Mouse (Mus musculus) hindbrain, embryonic 16.5 days (tissue): ENCODE data around the gene Mrps27. TPM values are rescaled to one million over a fixed set of nuclear protein-coding genes. Genes with fewer than 3 reads are reported as not detected.
A peak's percentile ranks its signal among the peaks of the same experiment; 100 is the strongest.

ENCODE experiments used
- ATAC-seq: fragments of 200-750 bp; cut with Nextera tagmentation; 2 replicates; pipeline ENCODE4 v1.8.0; 2017; ENCODE audit warnings: moderate TSS enrichment, moderate library complexity
- H3K27ac ChIP-seq: fragments of 300-500 bp; sonication (generic); 2 replicates; pipeline ENCODE4 v1.5.1; 2014; ENCODE audit warnings: low read depth, mild to moderate bottlenecking, control low read depth, low read length, moderate library complexity
- H3K27me3 ChIP-seq: fragments of 300-500 bp; sonication (generic); replicated peaks from 2 replicates; pipeline ENCODE4 v1.6.1; 2014; ENCODE audit warnings: low read length; ENCODE audit not compliant: control insufficient read depth, insufficient read depth
- H3K36me3 ChIP-seq: fragments of 300-500 bp; sonication (generic); 2 replicates; pipeline ENCODE4 v1.6.1; 2014; ENCODE audit warnings: mild to moderate bottlenecking, low read length, moderate library complexity, mixed read lengths; ENCODE audit not compliant: control insufficient read depth, insufficient read depth
- H3K4me1 ChIP-seq: fragments of 300-500 bp; sonication (generic); 2 replicates; pipeline ENCODE4 v1.6.1; 2014; ENCODE audit warnings: low read depth, low read length; ENCODE audit not compliant: control insufficient read depth, insufficient read depth
- H3K4me2 ChIP-seq: fragments of 300-500 bp; sonication (generic); 2 replicates; pipeline ENCODE4 v1.6.1; 2014; ENCODE audit warnings: mild to moderate bottlenecking, low read length, control low read depth, moderate library complexity
- H3K4me3 ChIP-seq: fragments of 300-500 bp; sonication (generic); 2 replicates; pipeline ENCODE4 v1.5.1; 2014; ENCODE audit warnings: mild to moderate bottlenecking, low read length, control low read depth, moderate library complexity
- H3K9ac ChIP-seq: fragments of 300-500 bp; sonication (generic); 2 replicates; pipeline ENCODE4 v1.6.1; 2014; ENCODE audit warnings: low read depth, mild to moderate bottlenecking, control low read depth, low read length, moderate library complexity
- H3K9me3 ChIP-seq: fragments of 300-500 bp; sonication (generic); 2 replicates; pipeline ENCODE4 v1.6.1; 2014; ENCODE audit warnings: mild to moderate bottlenecking, low read length, moderate library complexity; ENCODE audit not compliant: control insufficient read depth
- WGBS: fragments of 180-500 bp; shearing (Covaris S2); extraction: QIAGEN DNeasy Blood & Tissue Kit; methylation state at CpG from one replicate; pipeline ENCODE4 v1.1.7; 2014; 5-methylcytosine and 5-hydroxymethylcytosine counted together
- polyA plus RNA-seq: library from polyadenylated mRNA; unstranded; fragments of >200 nt; fragmentation: Nextera tagmentation; extraction: Ambion mirVana; gene quantifications from 2 replicates; pipeline ENCODE4 v1.2.1, GENCODE M21; 2015

Gene Mrps27
- polyA plus RNA-seq, 1 experiment from 2014 or later, result 47.6 TPM

DNA sequence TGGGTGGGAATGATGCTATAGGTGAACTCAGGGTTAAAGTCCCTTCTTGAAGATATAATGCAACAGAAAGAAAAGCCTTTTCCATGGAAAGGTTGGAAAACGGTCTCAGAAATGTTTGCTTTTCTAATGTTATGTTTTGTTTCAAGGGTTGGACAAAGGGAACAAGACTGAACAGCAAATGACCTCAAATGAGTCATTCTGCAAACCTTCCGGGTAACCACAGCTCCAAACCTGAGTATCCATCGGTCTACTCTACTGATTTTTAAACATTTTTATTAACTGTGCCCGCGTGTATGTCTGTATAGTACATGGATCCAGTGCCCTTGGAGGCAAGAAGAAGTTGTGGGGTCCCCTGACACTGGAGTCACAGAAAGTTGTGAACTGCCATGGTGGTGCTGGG is 94.8 kb downstream of the Mrps27 start:
- H3K36me3 ChIP-seq, result peaks cover 38% of the 10 kb centered on the region
- ATAC-seq, result no peak
- no peak overlapping the region for H3K27ac ChIP-seq
- 92% methylated on average over 5 of the region's 5 CpGs for WGBS
- H3K9me3 ChIP-seq, result no peaks in the 10 kb centered on the region
- H3K4me2 ChIP-seq, result no peak overlapping the region
- peaks cover 25% of the 10 kb centered on the region for H3K4me1 ChIP-seq
- H3K4me3 ChIP-seq, result no peak overlapping the region
- H3K9ac ChIP-seq, result no peak overlapping the region
- no peaks in the 10 kb centered on the region for H3K27me3 ChIP-seq

GRCm38 (mm10) chr13:99440228-99440627 is 95.6 kb downstream of the Mrps27 start:
- Histone ChIP-seq H3K9me3 (no peaks in the 10 kb centered on the region), H3K4me3 (no peak overlapping the region), H3K4me1 (peaks cover 33% of the 10 kb centered on the region), H3K27me3 (no peaks in the 10 kb centered on the region), H3K9ac (no peak overlapping the region), H3K27ac (no peak overlapping the region), H3K36me3 (peaks cover 31% of the 10 kb centered on the region), H3K4me2 (no peak overlapping the region)
- WGBS, result 88% methylated on average over 2 of the region's 2 CpGs
- ATAC-seq, result no peak

- peaks cover 43% of the 10 kb centered on the region for H3K4me1 ChIP-seq
- no peak overlapping the region for H3K4me2 ChIP-seq
Measured at GRCm38 (mm10) chr13:99441700-99442433, 97.3 kb downstream of the Mrps27 start.

DNA sequence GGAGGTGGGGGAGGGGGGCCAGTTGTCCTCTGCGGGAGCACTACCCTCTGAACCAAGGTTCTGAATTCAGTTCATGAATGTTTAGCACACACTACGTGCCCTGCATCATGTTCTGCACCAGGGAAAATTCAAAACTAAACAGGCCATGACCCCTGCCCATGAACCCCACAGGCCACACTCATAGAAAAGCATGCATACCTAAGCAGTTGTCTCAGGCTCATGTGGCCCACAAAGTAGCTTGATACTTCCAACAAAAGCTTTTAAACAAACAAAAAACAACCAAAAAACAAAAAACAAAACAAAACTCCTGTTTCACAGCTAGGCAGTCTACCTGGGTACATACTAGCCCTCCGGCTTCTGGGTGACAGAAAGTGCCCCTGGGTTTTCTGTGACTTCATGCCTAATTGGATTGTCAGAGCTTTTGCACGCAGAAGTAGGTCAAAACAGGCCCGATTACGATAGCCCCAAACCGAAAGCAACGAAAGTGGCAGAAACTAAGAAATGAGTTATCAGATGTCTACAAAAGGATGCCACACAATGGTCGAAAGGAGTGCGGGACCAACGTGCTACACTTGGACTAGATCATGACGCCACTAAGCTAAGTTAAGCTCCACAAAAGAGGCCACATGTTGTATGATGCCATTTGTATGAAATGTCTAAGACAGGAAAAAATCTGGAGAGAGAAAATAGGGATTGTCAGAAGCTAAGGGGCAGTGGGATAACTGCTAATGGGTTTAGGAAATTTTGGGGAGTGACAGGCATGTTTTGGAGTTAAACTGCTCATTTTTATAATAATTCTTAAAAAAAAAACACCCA is 98.1 kb downstream of the Mrps27 start:
- Histone ChIP-seq H3K9me3 (no peaks in the 10 kb centered on the region), H3K27ac (no peak overlapping the region), H3K27me3 (no peaks in the 10 kb centered on the region), H3K36me3 (peaks cover 23% of the 10 kb centered on the region), H3K4me3 (no peak overlapping the region), H3K4me2 (no peak overlapping the region; the same call in 1 of the 2 replicates), H3K9ac (no peak overlapping the region), H3K4me1 (peaks cover 51% of the 10 kb centered on the region)
- 21% methylated on average over 12 of the region's 12 CpGs for WGBS
- no peak for ATAC-seq

More at GRCm38 (mm10) chr13:99441700-99442433, 97.3 kb downstream of the Mrps27 start:
- WGBS, result 33% methylated on average over 18 of the region's 18 CpGs
- Histone ChIP-seq H3K27me3 (no peaks in the 10 kb centered on the region), H3K9ac (no peak overlapping the region), H3K27ac (no peak overlapping the region), H3K4me3 (no peak overlapping the region), H3K9me3 (no peaks in the 10 kb centered on the region), H3K36me3 (peaks cover 26% of the 10 kb centered on the region)
- no peak for ATAC-seq

DNA sequence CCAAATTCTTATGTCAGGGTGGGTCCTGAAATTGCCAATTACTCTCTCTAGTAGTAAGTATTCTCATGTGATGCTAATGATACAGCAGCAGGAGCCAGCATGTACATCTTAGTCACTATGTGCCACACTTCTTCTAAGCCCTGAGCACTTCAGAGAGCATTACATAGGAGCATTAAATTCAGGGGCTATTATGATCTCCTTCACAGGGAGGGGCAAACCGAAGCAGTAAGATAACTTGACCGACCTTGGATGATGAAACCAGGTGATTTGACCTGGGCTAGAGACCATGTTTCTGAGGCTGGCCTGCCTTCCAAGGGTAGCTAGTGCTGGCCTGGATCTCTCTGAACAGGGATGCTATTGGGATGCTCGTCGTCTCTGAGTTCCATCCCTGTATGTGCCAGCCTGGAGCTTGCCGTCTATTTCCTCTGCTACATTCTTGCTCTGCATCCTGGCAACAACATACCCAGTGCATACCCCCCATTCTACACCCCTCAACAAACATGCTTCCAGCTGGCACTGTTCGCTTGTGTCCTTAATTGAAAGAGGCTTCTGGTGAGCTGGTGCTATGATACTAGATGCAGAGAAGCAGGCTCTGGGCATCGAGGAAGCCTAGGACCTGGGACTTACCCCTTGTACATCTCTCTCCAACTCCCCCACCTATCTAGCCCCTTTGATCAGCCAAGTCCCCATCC is 99.0 kb downstream of the Mrps27 start:
- WGBS, result 19% methylated on average over 7 of the region's 7 CpGs
- Histone ChIP-seq H3K27ac (peak overlapping the region; percentile 76), H3K27me3 (no peaks in the 10 kb centered on the region), H3K4me2 (peak overlapping the region; percentile 32), H3K4me3 (no peak overlapping the region), H3K9me3 (no peaks in the 10 kb centered on the region), H3K9ac (peak overlapping the region; percentile 6; the same call in 1 of the 2 replicates), H3K4me1 (peaks cover 57% of the 10 kb centered on the region), H3K36me3 (peaks cover 20% of the 10 kb centered on the region)
- peak; percentile 56 for ATAC-seq

GRCm38 (mm10) chr13:99444431-99444871 is 99.9 kb downstream of the Mrps27 start:
- Histone ChIP-seq H3K27ac (peak overlapping the region; percentile 76), H3K9me3 (no peaks in the 10 kb centered on the region), H3K4me2 (peak overlapping the region; percentile 32), H3K9ac (peak overlapping the region; percentile 15), H3K4me3 (no peak overlapping the region), H3K36me3 (peaks cover 18% of the 10 kb centered on the region), H3K27me3 (no peaks in the 10 kb centered on the region), H3K4me1 (peaks cover 60% of the 10 kb centered on the region)
- ATAC-seq, result peak; percentile 85
- WGBS, result 6% methylated on average over 10 of the region's 10 CpGs

- Histone ChIP-seq H3K36me3 (peaks cover 14% of the 10 kb centered on the region), H3K4me2 (peak overlapping the region; percentile 32), H3K27me3 (no peaks in the 10 kb centered on the region), H3K4me3 (no peak overlapping the region), H3K4me1 (peaks cover 65% of the 10 kb centered on the region), H3K9ac (peak overlapping the region; percentile 15; the same call in 1 of the 2 replicates), H3K9me3 (no peaks in the 10 kb centered on the region), H3K27ac (peak overlapping the region; percentile 72)
- 2% methylated on average over 6 of the region's 6 CpGs for WGBS
- no peak; the same call in 1 of the 2 replicates for ATAC-seq
Measured at GRCm38 (mm10) chr13:99444880-99445279, 100.3 kb downstream of the Mrps27 start.

DNA sequence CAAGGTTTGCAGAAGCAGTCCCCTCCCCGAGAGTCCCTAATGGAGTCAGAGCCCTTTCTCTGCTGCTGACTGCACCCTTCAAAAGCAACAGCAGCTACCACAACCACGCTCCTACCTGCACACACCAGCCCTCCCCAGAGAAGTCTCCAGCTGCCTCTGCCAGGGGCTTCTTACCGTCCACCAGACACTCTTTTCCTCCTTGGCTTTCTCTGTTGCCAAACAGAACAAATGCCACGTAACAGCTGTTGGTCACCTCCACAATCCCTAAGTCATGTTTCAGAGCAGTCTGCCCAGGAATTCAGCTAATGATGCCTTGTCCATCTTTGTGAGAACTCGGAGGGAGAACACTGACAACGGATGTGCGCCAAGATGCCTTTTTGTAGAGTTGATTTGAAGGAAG is 102.4 kb downstream of the Mrps27 start:
- H3K27ac ChIP-seq, result peak overlapping the region; percentile 59
- peak overlapping the region; percentile 33 for H3K4me2 ChIP-seq
- H3K27me3 ChIP-seq, result no peaks in the 10 kb centered on the region
- H3K36me3 ChIP-seq, result no peaks in the 10 kb centered on the region
- peaks cover 77% of the 10 kb centered on the region for H3K4me1 ChIP-seq
- H3K9ac ChIP-seq, result peak overlapping the region; percentile 8
- no peaks in the 10 kb centered on the region for H3K9me3 ChIP-seq
- WGBS, result 25% methylated on average over 7 of the region's 7 CpGs
- no peak for ATAC-seq
- H3K4me3 ChIP-seq, result no peak overlapping the region
